Mouse (Mus musculus) cerebellum, postnatal 14 days (tissue): ENCODE measurements around the gene Tmem248.
A peak's percentile ranks its signal among the peaks of the same experiment; 100 is the strongest.

Source experiments
- DNase-seq, 2 experiments: peaks; one replicate each; pipeline ENCODE4 v3.0.0; 2021; ENCODE audit warnings: mixed read lengths in 2 of 2

The Tmem248 gene

DNA sequence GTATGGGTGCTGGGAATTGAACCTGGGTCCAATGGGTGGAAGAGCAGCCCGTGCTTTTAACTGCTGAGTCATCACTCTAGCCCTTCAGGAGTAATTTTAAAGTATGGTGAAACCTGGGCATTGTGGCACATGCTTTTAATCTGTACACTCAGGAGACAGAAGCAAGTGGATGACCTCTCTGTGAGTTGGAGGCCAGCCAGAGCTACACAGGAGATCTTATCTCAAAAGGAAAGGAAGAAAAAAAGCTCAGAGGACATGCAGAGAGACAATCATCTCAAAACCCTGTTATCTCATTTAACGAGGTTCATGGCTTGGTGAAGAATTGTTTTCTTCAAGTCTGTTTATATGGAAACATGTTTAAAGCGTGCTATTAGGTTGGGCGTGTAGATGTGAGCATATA, 12.9 kb upstream of the Tmem248 start:
- no peak for DNase-seq

DNA sequence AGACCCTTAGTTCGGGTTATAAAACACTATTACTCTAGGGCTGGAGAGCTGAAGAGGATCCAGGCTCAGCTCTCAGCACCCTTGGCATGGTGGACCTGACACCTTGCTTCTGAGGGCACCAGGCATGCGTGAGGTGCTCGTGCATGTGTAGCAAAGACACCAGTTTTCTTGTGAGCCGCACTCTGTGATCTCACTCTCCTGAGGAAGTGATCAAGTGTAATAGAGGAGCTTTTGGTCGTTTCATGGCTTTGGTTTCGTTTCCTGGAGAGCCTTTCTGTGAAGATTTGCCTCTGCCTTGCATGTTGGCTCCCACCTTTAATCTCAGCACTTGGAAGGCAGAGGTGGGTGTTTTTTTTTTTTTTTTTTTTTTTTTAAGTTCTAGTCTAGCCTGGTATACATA, 12.3 kb upstream of the Tmem248 start:
- DNase-seq = no peak

DNA sequence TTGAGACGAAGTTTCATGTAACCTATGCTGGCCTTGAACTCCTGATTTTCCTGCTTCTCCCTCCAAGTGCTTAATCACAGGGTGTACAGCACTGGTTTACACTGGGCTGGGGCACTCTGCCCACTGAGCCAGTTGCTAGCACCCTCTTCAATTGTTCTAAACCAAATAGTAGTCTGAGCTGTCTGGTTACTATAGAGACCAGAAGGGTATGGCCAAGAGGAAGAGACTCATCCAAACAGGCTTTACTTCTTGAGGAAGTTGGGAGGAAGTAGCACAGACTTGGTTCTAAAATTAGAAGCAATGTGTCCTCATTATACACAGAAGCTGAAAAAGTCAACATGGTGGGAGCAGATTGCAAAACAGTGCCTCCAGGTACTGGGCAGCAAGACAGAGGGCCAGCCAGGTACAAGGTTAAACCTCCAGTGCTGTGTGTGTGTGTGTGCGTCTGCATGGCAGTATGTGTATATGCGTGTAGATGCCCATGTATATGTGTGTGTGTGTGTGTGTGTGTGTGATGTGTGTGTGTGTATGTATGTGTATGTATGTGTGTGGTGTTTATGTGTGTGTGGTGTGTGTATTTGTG, 11.3 kb upstream of the Tmem248 start:
- DNase-seq = no peak

DNA sequence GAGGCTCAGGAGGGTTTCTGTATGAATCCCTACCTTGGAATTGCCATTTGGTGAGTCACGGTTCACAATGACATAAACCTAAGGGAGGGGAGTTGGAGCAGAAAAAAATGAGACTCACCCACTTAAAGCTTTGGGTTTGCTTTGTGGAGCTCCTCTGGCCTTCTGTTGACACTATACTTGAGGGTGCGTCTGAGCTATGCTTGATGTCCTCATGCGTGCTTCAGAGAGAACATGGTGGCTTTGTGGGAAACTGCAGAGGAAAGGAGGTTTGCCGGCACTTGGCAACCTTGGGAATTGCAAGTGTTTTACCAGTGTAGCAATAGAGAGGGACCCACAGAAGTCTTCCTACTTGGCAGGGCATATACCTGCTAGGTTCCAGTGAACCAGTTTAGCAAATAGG, 9.6 kb upstream of the Tmem248 start:
- DNase-seq = no peak

DNA sequence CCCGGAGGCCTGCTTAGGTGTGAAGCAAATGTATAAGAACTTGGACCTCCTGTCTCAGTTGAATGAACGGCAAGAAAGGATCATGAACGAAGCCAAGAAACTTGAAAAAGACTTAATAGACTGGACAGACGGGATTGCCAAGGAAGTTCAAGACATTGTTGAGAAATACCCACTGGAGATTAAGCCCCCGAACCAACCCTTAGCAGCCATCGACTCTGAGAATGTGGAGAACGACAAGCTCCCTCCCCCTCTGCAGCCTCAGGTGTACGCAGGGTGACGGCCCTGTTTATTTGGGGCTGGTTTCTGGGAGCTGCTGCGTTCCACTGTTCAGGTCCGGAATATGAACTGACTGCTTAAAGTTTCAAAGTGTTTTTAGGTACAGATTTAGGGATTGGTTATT, 3.9 kb upstream of the Tmem248 start:
- DNase-seq = no peak

DNA sequence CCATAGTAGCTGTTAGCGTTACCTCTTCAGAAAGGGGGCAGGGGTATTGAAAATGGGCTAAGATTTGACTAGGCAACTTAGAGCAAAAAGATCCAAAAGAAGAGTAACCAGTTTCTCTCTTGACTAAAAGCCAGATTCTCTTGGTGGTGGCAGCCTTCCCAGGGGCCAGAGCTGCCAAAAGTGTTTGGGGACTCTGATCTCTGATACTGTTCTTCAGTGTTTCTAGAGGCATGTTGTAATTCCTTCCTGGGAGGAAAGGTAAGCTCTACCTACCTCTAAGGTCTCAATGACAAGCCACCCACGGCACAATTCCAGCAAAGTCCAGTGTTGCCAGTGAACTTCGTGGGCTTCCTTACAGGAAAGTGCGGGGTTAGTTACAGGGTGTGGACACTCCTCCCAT, 525 bp downstream of the Tmem248 start:
- DNase-seq = no peak

DNA sequence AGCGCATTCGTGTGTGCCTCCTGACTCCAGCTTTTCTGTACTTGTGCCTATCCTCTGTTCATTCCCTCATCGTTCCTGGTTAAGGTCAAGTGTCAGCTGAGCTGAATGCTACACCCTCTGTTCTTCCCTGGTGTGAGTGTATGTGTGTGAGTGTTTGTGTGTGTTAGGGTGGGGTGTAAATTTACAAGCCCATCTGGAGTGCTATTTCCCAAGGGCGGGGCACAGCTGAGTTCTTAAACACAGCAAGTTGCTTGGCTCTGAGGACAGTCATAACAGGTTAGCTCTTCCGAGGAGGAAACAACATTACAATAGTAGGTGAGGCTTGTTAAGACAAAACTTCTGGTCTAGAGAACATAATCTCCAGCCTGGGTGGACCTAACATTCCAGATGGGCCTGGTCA, 1.5 kb downstream of the Tmem248 start:
- no peak for DNase-seq

DNA sequence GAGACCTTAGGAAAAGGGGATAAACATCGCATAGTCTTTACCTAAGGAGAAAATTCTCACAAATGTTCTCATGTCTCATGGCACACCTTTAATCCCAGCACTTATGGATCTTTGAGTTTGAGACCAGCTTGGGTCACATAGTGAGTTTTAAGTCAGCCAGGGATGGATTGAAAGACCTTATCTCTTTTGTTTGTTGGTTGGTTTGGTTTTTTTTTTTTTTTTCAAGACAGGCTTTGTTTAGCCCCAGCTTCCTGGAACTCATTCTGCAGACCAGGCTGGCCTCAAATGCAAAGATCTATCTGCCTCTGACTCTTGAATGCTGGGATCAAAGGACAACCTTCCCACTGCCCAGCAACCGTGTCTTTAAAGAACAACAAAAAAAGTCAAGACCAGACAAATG, 4.4 kb downstream of the Tmem248 start:
- DNase-seq = peak in 1 of 2 experiments; percentile 14

DNA sequence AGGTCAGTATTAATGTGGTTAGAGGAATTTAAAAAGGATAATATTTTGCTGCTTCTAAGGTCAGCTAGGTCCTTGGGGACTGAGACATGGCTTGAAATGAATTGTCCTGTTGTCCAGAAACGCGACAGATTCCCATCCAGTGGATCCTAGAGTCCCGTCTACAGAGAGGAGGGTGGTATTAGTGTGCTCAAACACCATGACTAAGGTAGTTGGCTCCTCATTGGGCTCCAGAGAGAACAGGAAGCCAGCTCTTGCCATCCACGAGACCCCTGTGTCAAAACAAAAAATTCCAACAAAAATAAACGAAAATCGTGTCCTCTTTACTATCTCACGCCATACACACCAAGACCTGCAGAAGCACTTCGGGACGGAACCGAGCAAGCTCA, 4.9 kb downstream of the Tmem248 start:
- no peak for DNase-seq

DNA sequence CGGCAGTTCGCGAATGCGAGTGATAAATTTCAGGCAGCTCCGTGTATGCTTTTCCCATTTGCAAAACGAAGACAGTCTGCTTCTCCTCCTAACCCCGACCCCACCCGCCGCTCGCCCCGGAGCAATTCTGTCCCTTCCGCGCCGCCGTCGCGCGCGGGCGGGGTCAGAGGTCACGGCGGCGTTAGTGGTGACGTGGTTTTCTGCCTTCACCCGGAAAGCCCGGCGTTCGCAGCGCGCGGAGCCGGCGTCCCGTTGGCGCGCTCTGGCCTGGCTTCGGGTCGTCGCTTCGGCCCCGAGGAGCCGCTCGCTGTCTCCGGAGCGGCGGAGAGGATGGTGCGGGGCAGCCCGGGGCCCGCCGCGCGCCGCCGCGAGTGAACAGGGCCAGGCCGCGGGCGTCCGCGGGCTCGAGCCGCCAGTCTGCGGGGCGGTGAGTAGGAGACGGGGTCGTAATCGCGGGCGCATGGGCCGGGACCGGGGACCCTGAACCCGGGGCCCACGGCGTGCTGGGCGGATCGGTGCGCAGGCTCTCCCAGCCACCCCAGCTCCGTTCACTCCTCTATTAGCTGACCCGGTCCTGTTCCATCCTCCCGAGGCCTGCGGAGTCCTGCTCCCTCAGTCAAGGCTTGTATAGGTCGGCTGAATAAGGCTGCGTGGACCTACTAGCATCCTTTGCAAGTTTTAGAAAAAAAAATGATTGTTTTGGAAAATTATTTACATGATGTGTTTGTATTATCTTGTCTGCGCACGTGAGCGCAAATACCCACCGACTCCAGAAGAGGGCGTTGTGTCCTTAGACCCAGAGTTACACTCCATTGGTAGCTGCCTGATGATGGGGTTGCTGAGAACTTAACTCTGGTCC, 5.5 kb downstream of the Tmem248 start:
- peak; percentile 98 to 99 for DNase-seq

DNA sequence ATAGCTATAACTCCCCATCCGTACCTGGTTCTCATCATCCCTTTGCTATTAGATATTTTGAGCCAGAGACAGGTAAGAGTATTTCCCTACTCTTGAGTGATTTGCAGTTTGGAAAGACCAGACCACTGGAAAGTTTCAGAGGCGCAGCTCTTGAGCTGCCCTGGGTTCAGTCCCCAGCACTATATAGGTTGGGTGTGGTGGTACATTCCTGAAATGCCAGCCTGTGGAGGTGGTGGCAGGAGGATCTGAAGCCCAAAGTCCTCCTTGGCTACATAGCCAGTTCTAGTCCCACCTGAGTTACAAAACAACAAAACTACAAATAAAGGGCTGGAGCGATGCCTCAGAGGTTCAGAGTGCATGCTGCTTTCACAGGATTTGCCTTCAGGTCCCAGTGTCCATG, 9.9 kb downstream of the Tmem248 start:
- DNase-seq = no peak

DNA sequence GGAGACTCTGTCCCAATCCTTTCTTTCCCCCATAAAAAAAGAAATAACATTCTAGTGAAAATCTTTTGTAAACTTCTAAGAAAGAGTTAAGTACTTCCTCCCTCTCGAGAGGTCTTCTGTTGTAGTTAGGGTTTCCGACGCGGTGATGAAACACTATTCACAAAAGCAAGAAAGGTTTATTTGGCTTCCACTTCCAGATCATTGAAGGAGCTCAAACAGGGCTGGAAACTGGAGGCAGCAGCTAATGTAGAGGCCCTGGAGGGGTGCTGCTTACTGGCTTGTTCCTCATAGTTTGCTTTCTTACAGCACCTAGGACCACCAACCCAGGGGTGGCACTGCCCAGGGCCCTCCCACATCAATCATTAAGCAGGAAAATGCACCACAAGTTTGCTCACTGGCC, 11.2 kb downstream of the Tmem248 start:
- no peak for DNase-seq

DNA sequence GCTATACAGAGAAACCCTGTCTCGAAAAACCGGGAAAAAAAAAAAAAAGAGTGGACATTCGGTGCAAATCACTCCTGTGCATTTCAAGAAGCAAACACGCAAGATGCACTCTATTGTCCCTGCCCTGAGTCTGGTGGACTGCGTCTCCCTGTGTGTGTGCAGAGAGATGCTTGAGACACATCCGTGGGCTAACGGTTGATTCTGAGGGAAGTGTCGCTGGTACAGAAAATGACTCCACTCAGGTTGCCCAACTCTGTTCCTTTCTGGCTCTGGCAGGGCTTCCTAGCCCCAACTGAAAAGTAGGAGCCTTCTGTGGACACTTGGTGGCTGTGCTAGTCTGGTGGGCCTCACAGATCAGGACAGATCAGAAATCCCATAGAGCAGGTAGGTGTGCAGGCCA, 19.4 kb downstream of the Tmem248 start:
- no peak for DNase-seq

DNA sequence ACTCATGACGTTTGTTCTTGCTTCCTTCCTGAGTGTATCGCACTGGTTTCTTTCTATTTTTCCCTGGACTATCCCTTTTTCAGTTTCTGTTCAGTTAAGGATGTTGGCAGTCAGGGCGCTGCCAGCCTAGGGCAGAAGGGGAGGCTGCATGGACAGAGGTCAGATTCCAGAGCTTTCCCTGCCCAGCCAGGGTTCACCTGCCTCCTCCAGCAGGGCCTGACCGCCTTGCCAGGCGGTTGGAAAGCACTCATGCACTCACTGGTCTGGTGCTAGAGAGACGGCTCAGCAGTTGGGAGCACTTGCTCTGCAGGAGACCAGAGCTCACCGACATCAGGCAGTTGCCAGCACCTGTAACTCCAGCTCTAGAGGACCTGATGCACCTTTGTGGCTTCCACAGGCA, 22.4 kb downstream of the Tmem248 start:
- no peak for DNase-seq

DNA sequence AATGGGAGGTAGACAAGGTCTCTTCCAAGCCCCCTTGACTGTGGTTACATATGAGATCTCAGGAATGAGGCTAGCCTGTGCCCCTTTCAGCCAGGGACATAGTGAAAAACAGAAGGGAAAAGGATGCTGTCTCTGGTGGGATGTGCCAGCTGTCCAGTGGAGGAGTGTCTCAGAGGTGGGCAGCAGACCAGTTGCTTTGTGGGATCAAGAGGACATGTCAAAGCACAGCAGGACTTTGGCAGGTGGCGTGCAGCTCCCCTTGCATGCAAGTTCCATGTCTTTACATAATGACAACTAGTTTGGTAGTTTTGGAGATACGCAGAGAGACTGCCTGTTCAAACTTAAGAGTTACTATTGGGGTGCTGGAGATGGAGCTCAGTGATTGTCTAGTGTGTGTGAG, 23.0 kb downstream of the Tmem248 start:
- DNase-seq = no peak

DNA sequence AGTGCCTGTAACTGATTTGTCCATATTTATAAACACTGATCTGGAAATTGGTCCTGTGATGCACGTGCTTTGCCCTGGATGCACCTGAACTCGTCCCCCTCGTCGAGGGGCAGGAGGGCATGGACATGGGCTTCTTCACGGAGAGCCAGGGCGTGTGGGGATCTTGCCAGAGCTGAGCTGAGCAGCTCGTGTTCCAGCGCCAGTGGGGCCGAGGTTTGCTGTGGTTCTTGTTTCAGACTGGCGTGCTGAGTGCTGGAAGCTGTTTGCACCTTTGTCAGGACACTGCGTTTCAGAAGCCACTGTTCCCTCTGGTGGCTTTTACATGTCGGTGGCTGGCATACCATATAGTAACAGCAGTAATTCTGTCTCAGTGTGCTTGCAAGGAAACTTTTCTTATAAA, 24.5 kb downstream of the Tmem248 start:
- DNase-seq = no peak

DNA sequence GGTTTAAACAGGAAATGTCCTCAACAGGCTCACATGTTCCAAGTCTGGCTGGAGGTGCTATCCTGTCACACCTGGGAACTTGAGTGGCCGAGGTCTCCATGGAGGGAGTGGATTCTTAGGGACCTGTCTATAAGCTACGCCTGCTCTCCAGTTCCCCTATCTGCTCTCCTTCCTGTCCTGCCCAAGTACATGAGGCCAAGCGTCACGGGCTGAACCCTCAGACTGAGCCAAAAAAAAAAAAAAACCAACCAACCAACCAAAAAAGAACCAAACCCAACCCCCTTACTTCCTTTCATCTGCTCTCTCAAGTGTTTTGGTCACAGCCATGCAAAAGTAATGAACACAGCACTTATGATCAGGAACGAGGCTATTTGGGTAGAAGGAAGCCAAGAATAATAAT, 30.9 kb downstream of the Tmem248 start:
- DNase-seq = no peak

DNA sequence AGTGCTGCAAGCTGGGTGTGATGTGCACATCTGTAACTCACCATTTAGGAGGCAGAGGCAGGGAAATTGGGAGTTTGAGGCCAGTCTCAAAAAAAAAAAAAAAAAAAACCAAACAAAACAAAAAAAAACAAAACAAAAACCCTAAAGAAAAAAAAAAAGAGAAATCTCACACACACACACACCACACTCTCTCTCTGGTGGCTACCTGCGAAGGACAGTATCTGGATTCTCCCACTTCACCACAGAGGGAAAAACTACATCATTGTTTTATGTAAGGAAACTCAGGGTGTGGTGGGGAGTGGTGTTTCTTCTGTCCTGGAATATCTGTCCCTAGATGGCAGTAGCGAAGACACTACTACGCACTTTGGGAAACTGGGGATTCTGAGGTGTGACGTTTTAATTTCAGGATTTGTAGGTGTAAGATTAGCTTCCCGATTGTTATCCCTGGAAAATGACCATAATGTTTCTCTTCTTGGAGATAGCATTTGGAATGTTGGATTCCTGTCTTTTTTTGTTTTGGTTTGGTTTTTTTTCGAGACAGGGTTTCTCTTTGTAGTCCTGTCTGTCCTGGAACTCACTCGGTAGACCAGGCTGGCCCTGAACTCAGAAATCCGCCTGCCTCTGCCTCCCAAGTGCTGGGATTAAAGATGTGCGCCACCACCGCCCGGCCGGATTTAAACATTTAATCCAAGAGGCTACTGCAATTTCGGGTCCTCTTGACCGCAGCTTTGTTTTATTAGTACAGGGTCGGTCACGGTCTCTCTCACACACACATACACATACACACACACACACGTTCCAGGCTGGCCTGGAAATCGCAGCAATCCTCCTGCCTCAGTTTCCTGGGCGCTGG, 37.5 kb downstream of the Tmem248 start:
- DNase-seq = peak; percentile 35 to 36

DNA sequence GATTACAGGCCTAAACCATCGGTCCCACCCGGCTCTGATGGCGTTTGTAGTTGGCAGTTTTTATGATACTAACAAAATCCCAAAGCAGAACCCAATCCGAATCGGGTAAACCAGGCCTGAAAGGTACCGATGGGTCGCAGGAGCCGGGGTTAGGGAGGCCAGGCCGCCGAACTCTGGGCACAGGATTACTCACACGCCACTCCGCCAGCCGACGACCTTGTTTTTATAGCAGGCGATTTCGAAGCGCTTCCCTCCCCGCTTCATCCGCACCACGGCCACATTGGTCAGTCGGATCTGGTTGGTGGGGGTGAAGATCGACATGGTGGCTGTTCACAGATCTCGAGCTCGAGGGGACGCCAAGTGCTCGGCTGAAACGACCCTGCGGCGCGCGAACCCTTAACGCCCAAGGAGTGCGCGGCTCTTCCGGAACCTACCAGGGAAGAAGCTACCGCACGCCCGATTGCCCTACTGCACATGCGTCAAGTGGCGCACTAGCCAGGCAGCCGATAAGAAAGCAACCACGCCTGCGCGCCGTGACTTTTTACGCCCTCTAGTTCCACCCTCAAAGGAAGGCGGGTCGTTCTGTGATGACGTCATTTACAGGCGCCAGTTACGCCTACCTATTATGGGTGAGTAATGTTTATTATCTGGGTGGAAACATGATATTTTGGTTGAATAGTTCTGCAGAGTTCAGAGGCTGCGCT, 38.3 kb downstream of the Tmem248 start, which contains the start of the genes Sbds and Tyw1:
TSS of gene Sbds (minus strand) at position 514 of the 704 bp plus-strand sequence.
TSS of gene Tyw1 (plus strand) at position 603 of the 704 bp plus-strand sequence.
- peak; percentile 97 to 98 for DNase-seq

DNA sequence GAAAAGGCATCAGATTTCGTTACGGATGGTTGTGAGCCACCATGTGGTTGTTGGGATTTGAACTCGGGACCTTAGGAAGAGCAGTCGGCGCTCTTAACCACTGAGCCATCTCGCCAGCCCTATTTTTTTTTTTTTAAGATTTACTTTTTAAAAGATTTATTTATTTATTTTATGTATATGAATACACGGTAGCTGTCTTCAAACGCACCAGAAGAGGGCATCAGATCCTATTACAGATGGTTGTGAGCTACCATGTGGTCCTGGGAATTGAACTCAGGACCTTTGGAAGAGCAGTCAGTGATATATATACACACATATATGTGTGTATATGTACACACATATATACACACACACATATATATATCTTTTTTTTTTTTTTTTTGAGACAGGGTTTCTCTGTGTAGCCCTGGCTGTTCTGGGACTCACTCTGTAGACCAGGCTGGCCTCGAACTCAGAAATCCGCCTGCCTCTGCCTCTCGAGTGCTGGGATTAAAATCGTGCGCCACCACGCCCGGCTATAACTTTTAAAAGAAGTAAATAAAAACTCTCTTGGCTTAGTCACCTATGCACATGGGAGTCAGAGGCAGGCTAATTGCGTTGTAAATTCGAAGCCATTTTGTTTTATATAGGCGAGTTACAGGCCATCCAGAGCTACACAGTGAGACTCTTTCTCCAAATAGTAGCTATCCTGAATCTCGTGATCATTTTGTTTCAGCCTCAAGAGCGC, 39.1 kb downstream of the Tmem248 start:
- DNase-seq = peak in 1 of 2 experiments; percentile 14

DNA sequence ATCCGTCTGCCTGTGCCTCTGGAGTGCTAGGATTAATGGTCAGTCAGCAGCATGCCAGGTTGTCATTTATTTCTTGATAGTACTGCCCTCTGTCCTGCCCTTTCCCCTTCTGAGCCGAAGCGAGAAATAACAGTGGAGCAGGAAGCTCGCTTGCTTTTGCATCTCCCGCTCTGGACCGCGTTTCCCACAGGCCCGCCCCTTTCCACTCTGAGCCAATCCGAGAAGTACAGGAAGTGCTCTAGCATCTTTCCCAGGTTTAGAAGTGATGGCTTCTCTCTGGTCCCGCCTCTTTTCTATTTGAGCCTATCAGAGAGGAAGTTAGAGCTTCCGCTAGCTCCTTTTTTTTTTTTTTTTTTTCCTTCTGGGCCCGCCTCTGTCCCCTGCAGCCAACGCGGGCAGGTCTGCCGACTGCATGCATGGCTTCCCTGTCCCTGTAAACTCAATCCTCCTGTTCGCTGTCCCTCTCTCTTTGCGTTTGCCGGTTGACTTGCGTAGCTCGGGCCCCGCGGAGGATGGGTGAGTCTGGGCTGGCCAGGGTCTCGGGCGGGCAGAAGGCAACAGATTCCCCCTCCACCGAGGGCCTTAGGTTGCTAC, 39.9 kb downstream of the Tmem248 start:
- peak; percentile 95 for DNase-seq

DNA sequence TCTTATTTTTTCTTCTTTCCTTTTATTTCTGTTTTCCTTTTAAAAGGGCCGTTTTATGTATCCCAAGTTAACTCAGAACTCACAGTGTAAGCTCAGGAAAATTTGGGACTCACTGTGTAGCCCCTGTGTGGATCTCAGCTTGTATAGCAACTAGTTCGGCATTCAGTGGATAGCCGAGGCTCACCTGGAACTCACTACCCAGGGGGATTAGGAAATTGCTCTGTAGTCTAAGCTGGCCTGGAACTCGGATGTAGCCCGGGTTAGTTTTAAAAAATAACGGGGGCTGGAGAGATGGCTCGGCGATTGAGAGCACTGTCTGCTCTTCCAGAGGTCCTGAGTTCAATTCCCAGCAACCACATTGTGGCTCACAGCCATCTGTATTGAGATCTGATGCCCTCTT, 40.4 kb downstream of the Tmem248 start:
- DNase-seq = peak in 1 of 2 experiments; percentile 19
